Mouse (Mus musculus) yolk sac, embryonic 10.5 days (tissue): ENCODE measurements around the gene B3galt4.

Experiments
- DNase-seq: peaks from one replicate; pipeline ENCODE4 v3.0.0-alpha.2; 2017; ENCODE audit warnings: low spot score

B3galt4 gene

DNA sequence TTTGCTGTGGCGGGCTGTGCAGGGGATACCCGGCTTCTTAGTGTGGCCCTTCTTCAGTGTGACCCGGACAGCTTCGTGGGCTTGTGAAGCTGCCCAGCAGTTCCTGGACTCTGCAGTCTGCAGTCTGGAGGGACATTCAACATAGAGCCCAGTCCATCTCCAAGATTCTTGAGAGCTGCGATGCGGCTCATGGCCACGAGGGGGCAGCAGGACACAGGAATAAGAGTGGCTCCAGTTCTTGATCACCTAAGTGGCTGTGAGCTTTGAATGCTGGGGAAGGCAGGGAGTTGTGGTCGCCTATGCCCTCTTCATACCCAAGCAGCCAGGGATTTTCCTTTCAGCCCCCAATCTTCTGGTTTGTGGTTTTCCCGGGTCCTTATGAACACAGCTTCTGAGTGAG, 17.2 kb upstream of the B3galt4 start:
- DNase-seq, result peak; percentile 73

DNA sequence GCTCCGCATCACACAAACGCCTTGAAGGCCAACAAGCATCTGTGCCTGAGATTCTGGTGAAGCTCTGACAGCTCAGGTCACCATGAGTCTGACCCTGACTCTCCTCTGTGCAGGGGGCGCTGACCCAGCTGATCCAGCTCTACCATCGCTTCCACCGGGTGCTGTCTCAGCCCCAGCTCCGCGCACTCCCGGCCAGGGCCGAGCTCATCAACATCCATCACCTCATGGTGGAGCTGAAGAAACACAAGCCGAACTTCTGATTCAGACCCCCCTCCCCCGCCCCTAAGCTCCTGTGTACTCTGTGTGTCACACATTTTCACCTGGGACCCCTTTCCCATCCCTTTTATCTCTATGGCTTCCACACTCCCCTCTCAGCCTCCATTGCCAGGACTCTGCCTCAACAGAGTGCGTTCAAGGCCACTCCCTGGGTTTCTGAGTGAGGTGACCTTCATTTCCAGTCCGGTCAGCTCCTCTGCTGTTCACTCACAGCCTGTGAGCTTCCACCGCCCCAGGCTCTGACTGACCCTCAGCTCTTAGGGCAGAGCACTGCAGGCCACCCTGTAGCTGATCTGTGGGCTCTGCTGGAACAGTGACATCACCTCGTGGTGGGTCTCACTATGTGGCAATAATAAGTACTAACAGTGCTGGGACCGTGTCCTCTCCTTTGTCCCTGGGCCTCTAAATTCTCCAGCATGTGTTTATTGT, 14.7 kb upstream of the B3galt4 start:
- DNase-seq, result no peak

DNA sequence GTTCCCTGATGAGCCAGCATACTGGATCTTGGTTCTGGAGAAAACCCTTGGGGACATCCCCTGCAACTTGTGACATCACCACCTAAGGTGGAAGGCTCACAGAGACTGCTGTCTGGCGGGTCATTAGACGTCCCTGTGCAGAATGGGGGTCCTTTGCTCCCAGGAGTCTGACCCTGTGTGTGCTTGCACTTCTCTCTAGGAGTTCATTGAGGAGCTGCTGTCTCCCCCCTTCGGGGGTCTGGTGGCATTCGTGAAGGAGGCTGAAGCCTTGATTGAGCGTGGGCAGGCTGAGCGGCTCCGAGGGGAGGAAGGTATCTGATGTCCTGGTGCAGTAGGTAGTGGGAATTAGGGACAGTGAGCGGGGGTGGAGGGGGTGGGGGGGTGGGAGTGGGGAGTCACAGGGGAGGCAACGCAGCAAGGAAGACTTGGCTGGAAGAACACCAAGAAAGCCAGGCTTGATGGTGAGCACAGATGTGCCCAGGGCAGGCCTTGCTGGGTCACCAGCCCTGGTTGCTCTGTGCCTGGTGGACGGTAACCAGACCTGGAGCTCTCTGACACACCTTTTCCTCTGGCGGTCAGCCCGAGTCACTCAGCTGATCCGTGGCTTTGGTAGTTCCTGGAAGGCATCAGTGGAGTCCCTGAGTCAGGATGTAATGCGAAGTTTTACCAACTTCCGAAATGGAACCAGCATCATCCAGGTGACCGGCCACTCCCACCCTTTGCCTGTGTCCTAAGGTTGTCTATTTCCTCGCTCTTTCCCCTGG, 14.0 kb upstream of the B3galt4 start:
- DNase-seq, result no peak

GRCm38 (mm10) chr17:33962876-33963275, 11.6 kb upstream of the B3galt4 start:
- no peak for DNase-seq

DNA sequence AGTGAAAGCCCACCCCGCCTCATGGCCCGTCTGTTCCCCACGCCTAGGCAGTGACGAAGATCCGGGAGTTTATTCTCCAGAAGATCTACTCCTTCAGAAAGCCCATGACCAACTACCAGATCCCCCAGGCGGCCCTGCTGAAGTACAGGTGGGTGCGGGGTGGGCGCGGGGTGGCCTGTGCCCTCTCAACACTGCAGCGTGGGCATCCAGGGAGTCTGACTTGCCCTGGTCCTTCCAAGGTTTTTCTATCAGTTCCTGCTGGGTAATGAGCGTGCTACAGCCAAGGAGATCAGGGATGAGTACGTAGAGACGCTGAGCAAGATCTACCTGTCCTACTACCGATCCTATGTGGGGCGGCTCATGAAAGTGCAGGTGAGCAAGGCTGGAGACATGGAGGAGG, 8.7 kb upstream of the B3galt4 start:
- no peak for DNase-seq

- no peak for DNase-seq
These were observed 7.8 kb upstream of the B3galt4 start for GRCm38 (mm10) chr17:33959135-33959534.

DNA sequence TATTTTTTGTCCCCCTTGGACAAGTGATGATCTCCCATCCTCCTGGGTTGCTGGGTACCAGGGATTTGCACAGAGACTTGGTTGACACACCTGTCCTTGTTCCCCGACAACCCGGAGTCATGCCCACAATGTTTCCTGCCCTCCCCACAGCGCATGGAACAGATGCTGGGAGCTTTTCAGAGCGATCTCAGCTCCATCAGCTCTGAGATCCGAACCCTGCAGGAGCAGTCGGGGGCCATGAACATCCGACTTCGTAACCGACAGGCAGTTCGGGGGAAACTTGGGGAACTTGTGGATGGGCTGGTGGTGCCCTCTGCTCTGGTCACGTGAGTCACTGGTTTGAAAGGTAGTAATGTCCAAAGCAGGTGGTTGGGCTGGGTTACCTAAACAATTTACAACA, 7.2 kb upstream of the B3galt4 start:
- no peak for DNase-seq

GRCm38 (mm10) chr17:33957493-33957892, 6.2 kb upstream of the B3galt4 start:
- no peak for DNase-seq

GRCm38 (mm10) chr17:33956336-33956735, 5.0 kb upstream of the B3galt4 start:
- DNase-seq, result no peak

GRCm38 (mm10) chr17:33955555-33956214, 4.4 kb upstream of the B3galt4 start, which contains the start of the genes Vps52 and Rps18:
Gene Vps52 (plus strand): TSS chr17:33955812.
Gene Rps18 (minus strand): TSS chr17:33956001.
- peak; percentile 95 for DNase-seq

GRCm38 (mm10) chr17:33954646-33955554, 3.6 kb upstream of the B3galt4 start:
- no peak for DNase-seq

GRCm38 (mm10) chr17:33953961-33954565, 2.8 kb upstream of the B3galt4 start:
- DNase-seq, result no peak

GRCm38 (mm10) chr17:33953310-33953709, 2.0 kb upstream of the B3galt4 start:
- DNase-seq, result no peak

DNA sequence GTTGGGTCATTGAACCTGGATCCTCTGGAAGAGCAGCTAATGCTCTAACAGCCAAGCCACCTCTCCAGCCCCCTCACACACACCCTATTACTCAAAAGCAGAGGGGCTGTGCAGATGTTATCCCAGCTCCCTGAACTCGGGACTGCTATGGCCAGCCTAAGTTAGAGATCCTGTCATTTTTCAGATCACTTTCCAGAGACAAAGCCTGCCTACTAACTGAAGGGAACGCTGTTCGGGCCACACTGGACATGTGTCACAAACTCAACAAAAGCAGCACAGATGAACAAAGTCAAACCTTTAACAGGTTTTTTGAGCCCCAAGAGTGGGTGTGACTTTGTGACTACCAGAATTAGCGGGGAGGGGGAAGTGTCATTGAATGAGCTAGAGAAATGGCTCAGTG, 1.6 kb upstream of the B3galt4 start:
- DNase-seq, result no peak

DNA sequence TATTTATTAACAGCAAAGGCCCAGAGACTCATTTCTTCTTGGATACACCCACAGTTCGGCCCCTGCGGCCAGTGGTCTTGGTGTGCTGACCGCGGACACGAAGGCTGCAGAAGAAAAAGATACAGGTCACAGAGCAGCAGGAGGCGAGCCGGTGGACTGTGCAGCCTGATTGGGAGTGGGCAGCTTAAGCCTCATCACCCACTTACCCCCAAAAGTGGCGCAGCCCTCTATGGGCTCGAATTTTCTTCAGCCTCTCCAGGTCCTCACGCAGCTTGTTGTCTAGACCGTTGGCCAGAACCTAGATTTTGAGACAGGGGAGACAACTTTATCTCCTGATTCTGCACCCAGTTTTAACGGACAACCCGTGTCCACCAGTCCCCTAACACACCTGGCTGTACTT, 727 bp upstream of the B3galt4 start:
- DNase-seq, result peak; percentile 31

- no peak for DNase-seq
These were observed 1.1 kb downstream of the B3galt4 start for GRCm38 (mm10) chr17:33950131-33950625.

- peak; percentile 46 for DNase-seq
These were observed 2.3 kb downstream of the B3galt4 start for GRCm38 (mm10) chr17:33948905-33949537.

DNA sequence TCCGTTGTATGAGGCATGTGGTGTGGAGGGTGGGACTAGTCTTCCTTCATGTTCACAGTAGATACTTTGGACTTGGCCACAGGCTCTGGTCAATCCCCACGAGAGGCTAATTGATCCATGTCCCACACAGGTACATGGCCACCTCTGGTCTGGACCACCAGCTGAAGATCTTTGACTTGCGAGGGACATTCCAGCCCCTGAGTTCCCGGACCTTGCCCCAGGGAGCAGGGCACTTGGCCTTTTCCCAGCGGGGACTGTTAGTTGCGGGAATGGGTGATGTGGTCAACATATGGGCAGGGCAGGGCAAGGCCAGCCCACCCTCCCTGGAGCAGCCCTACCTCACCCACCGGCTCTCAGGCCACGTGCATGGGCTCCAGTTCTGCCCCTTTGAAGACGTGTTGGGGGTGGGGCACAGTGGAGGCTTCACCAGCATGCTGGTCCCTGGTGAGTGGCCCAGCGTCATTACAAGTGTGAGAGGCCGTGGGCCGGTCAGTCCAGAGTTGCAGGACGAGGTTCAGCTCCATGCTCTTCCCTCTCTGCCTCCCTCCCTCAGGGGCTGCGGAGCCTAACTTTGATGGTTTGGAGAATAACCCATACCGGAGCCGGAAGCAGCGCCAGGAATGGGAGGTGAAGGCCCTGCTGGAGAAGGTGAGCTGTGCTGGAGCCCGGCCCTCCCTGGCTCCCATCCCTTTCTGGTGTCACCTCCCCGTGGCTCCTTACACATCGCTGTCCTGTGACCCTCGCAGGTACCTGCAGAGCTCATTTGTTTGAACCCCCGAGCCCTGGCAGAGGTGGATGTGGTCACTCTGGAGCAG, 3.0 kb downstream of the B3galt4 start:
- no peak for DNase-seq

- no peak for DNase-seq
These were observed 3.7 kb downstream of the B3galt4 start for GRCm38 (mm10) chr17:33947430-33948089.
